Mouse (Mus musculus): ENCODE measurements around the gene Pdcd5.

Gene Pdcd5

DNA sequence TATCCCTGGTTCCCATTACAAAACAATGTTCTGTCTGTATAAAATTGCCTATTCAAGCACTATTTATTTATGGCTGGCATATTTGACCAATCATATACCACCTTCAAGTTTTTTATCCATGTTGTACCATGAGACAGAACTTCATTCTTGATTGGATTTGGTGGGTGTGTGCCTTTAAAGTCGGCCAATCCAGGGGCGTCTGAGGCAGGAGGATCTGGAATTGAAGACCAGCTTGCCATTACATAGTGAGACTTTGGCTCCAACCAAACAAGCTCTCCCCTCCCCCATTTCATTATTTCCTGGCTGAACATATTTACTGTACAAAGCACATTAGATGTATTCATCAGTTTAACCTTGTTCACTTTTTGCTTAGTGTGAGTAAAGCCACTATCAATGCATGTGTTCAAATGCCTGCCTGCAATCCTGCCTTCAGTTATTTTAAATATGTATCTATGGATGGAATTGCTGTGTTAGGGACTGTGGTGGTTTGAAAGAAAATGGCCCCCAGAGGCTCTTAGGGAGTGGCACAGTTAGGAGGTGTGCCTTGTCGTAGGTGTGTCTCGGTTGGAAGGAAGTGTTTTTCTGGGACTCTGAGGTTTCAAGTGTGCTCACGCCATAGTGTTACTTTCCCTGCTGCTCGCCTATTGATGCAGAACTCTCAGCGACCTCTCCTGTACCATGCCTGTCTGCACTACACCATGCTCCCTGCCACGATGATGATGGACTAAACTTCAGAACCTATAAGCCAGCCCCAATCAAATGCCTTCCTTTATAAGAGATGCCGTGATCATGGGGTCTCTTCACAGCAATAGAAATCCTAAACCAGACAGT, 1.1 kb upstream of the Pdcd5 start:
- intact Hi-C loops (cut with DNase I) = loop anchor here (10.0 kb wide), 1 partner anchor 1254 kb away; the partner anchor contains the start of gene Lsm14a

DNA sequence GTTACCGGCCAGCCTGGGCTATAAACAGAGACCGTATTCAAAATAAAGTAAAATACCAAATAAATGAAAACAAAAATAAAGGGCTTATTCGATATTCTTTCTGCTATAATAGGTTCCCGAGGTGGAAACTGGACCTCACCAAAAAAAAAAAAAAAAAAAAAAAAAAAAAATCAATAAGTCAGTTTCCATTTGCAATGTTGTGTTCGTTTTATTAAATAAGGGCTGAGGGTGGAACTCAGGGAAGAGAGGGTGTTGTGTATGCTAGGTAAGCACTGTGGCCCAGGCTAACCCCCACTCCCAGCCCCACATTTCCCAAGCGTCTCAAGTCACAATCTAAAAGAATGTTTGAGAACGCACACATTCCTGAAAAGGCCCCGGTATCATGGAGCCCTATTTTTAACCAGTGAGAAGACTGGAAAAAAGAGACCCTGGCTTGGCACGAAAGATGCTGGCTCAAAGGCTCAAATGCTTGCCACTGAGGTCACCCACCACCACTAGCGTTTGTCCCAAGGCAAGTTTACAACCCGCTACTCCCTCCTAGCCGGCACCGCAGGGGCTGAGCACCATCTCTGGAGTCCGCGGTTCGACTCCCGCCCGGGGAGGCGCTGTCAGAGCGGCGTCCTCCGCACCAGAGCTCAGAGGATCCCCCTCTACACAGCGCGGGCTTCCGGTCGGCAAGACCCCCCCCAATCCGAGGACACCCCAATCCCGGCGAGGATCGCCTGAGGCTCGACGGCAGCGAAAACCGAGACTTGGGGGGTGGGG, 822 bp downstream of the Pdcd5 start:
- intact Hi-C loops (cut with DNase I) = loop anchor here (10.0 kb wide), 1 partner anchor 1252 kb away; the partner anchor contains the start of gene Lsm14a

DNA sequence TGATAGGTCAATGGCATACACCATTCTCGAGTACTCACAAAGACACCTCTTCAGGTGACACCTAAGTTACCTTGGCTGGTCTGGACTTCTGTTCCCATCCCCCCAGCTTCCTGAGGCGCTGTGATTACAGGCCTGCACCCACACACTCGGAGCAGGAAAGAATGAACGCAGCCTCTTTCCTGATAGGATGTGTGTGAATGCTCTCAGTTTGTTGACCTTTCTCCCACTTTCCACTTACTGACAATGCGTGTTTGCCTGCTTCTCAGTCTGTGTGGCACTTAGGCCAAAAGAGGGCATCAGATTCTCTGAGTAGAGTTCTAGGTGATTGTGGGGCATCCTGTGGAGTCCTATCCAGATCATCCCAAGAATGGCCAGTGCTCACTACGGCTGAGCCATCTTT, 7.2 kb downstream of the Pdcd5 start:
- intact Hi-C loops (cut with DNase I) = loop anchor here (10.0 kb wide), 1 partner anchor 1245 kb away; the partner anchor contains the start of gene Lsm14a

DNA sequence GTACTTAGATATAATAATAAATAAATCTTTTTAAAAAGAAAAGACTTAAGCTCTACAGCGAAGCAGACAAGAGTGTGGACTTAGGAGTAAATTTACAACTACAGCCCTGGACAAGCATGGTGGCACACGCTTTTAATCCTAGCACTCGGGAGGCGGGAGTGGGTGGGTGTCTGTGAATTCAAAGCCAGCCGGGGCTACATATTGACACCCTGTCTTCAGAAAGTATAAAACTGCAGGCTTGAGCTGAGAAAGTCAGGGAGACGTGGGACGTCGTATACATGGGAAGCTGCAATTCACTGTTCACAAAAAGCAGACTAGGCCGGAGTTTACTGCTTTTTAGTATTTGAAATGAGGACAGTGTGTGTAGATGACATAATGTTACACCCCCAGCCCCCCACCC, 10.4 kb downstream of the Pdcd5 start:
- intact Hi-C loops (cut with DNase I) = loop anchor here (5.0 kb wide), 1 partner anchor 55 kb away; no protein-coding TSS in a partner anchor

DNA sequence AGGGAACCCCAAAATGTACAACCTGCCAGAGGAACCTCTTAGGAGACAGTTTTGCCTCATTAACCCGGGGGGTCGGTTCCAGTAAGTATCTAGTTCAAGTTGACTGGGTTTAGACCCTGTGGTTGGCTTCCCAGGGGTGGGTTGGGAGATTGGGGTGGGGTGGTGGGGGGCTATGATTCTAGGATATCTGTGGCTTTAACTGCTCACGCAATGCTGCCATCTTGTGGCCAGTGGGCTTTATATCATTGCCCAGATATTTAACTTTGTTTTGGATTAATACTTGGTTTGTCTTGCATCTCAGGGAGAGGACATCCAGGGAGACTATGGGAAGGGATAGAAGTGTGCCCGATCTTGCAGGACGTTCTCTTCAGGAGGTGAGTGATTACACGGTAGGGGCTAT, 11.1 kb downstream of the Pdcd5 start:
- intact Hi-C loops (cut with DNase I) = loop anchor here (5.0 kb wide), 1 partner anchor 54 kb away; no protein-coding TSS in a partner anchor

DNA sequence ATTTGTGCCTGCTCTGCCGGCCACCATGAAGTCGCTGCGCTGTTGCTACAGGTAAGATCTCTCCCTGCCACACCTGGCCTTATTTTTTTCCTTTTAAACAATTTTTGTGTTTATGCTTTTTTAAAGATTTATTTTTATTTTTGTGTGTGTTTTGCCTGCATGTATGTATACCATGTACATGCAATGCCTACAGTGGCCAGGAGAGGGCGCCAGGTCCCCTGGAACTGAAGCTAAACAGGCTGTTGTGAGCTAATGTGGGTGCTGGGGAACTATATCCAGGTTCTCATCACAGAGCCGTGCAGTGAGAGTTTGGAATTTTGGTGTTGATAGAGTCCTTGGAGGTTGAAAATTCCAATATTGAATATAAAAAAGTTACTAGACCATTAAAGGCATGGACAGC, 18.8 kb downstream of the Pdcd5 start:
- intact Hi-C loops (cut with DNase I) = no loop called here

DNA sequence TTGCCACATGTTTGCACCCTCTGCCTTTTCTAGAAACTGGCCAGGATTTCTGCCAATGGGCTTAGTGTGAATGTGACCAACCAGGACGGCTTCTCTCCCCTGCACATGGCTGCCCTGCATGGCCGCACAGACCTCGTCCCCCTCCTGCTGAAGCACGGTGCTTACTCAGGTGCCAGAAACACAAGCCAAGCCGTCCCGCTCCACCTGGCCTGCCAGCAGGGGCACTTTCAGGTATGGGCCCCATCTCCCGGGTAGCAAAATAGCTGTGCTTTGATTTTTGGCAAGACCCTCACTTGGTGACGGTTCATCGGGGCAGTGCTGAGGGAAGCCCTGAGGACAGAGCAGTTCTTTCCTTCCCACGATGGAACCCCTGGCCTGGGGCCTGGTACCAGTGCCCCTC, 19.9 kb downstream of the Pdcd5 start:
- intact Hi-C loops (cut with DNase I) = no loop called here

DNA sequence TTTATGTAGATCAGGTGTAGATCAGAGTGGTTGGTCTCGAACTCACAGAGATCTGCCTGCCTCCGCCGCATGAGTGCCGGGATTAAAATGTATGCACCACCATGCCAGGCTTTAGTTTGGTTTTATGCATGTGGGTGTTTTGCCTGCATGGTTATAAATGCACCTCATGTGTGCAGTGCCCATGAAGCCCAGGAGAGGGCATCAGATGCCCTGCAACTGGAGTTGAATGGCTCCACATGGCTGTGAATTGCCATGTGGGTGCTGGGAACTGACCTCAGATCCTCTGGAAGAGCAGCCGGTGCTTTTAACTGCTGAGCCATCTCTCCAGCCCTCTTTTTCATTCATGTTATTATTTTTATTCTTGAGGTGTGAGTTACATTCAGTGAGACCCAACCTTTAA, 21.3 kb downstream of the Pdcd5 start:
- intact Hi-C loops (cut with DNase I) = no loop called here

DNA sequence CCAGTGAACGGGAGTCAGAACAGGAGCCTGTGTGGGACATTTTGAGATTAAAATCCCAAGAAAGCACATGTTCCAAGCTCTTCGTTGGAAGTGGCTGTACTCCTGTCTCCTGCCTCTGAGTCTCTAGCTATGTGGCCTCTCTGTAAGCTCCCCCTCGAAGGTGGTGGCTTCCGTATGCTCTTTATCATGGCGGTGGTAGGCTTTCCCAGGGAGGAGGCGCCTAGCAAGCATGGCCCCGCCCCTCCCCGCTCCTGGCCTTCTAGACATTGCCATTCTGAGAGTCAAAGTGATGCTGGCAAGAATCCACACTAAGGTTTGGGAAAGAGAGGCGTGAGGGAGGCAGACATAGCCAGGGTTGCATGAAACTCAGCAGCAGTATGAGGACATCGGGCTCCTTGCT, 24.7 kb downstream of the Pdcd5 start:
- intact Hi-C loops (cut with DNase I) = no loop called here

DNA sequence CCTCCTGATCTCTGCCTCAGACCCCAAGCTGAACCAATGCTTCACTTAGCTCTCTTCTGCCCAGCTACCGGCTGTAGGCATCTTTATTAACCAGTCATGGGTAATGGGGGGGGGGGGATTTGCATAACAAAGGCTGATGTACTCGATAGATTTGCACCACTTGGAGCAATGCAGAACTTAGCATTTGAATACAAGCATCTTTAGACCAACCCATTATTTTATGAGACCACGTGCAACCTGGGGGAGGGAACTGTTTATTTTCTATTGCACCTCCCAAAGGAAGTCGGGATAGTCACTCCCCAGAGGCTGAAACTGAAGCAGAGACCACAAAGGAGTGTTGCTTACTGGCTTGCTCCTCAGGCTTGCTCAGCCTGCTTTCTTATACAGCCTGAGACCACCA, 29.8 kb downstream of the Pdcd5 start:
- intact Hi-C loops (cut with DNase I) = no loop called here

DNA sequence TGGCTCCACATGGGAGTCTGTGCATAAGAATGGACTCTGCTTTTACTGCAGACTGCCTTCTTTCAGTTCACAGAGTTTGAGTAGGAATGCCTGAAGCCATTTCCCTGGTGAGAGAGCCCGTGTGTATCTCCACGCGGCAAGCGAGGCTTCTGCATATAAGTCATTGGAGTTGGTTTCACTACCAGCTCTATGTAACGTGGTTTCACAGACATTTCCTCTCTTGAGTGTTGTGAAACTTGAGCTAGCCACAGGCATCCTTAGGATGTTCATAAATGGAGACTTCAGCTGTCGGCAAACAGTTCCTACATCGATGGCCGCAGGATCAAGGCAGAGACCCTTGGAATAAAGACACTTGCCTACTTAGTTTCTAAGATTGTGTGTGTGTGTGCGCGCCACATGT, 38.1 kb downstream of the Pdcd5 start:
- intact Hi-C loops (cut with DNase I) = no loop called here

DNA sequence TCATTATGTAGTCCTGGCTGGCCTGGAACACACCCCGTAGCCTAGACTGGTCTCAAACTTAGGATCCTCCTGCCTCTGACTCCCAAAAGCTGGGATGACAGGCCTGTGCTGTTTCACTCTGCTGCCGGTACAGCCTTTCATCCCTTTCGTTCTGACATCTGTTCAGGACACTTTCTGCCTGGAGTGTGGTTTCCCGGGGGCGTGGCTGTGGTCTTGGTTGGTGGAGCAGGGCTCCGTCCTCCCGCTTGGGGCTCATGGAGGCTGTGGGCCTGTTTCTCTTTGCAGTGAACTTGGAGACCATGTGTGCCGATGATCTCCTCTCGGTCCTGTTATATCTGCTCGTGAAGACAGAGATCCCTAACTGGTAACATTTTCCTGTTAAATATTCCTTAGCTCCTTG, 40.5 kb downstream of the Pdcd5 start:
- intact Hi-C loops (cut with DNase I) = no loop called here

DNA sequence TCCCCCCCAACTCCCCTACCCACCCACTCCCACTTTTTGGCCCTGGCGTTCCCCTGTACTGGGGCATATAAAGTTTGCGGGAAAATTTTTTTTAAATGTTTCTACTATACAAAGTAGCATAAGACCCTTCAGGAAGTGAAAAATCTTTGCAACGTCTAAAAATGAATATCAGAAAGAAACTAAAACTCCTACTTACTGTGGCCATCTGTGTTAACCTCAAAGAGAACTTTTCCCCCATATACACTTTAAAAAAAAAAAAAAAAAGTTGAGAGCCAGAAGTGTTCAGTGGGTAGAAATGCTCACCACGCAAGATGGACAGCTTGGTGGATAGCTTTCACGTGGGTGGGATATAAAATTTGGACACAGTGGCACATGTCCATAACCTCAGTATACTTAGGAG, 44.6 kb downstream of the Pdcd5 start:
- intact Hi-C loops (cut with DNase I) = no loop called here

DNA sequence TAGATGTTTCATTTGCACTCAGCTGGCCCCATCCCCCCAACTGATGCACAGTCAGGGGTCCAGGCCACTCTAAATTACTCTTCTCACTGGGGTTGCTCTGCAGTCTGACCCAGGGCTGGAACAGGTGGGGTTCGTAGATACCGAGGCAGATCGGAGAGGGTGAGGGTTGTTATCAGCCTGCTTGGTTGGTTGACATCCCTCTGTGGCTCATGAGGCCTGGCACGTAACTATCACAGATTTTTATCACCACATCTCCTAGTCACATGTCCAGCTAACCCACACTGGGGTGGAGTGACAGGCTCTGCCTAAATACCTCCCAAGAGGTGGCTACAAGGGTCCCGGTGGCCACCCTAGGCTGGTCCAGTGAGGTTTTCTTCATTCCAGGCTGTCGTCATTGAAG, 46.2 kb downstream of the Pdcd5 start:
- intact Hi-C loops (cut with DNase I) = no loop called here

DNA sequence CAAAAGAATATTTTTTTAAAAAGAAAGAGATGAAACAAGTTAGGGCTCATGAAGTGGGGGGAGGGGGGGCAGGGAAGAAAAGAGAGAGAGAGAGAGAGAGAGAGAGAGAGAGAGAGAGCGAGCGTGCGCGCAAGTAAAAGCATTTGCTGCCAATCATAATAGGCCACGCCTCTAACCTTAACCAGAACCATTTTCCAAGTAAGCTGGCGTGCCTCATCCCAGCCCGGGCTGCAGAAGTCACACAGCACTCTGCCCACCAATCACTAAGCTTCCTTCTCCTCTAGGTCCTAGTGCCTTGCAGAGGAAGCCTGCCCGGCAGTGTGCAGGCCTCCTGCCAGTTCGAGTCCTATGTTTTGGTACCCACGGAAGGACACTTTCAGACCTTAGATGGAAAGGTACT, 47.3 kb downstream of the Pdcd5 start:
- intact Hi-C loops (cut with DNase I) = no loop called here

DNA sequence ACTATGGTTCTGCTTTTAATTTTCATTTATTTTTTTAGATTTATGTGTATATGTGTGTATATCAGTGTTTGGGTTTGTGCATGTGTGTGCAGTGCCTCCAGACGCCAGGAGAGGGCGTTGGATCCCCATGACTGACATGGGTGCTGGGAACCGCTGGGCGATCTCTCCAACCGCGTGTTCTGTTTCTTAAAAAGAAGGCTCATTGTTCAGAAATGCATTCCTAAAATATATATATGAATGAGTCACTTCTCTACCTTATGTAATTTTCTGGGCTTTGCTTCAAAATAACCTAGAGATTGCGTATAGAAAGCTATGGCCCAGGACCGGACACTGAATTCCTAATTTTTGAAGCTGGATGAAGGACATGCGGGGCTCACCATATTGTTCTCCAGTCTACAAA, 47.8 kb downstream of the Pdcd5 start:
- intact Hi-C loops (cut with DNase I) = no loop called here

DNA sequence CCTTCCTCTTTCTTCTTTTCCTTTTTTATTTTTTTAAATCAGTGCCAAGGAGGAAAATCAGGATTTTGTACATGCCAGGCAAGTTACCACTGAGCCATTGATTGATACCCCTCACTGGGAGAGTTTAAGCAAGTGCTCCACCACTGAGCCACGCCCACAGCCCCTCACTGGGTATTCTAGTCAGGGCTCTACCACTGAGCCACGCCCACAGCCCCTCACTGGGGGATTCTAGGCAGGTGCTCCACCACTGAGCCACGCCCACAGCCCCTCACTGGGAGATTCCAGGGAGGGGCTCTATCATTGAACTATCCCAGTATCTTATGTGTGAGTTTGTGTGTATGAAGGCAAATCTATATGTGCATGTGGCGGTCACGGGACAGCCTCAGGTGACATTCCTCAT, 53.0 kb downstream of the Pdcd5 start:
- intact Hi-C loops (cut with DNase I) = no loop called here

Data from adrenal gland (tissue).